Mouse (Mus musculus): ENCODE measurements around the gene Ube3b.

- TF ChIP-seq MAX (IDR thresholded peaks at IDR 0.05), result no peak
- no peak for TF ChIP-seq CTCF (IDR thresholded peaks at IDR 0.05; ENCODE audit: control insufficient read depth, insufficient read depth, insufficient read length)
- no peak for TF ChIP-seq USF1 (IDR thresholded peaks at IDR 0.05; ENCODE audit: low read depth)
- TF ChIP-seq CEBPB (IDR thresholded peaks at IDR 0.05; ENCODE audit: low read depth), result no peak
- TF ChIP-seq MYOD1 (IDR thresholded peaks at IDR 0.05; ENCODE audit: control insufficient read depth, insufficient read length, low read depth), result no peak
- TF ChIP-seq FOSL1 (IDR thresholded peaks at IDR 0.05; ENCODE audit: insufficient read depth, low read length, poor library complexity, severe bottlenecking), result no peak
Observed at GRCm38 (mm10) chr5:114443566-114444367, 63.4 kb downstream of the Ube3b start, which contains the start of the genes Mmab and Mvk.
